Mouse (Mus musculus) mouse embryonic stem cell (cell line): ENCODE results near the gene Spdye4a.

Experiments
- in situ Hi-C, 2 experiments: fragments of 300-500 bp; cut with MboI; formaldehyde crosslinking; loops; 1 replicate in 1 of 2; 3 replicates in 1 of 2; pipeline ENCODE4 v1.14.3; 2019 to 2020; ENCODE audit warnings: low sequenced_read_pairs in 2 of 2, low pct_unique_long_range_greater_than_20kb in 1 of 2, mixed read lengths in 1 of 2; ENCODE audit not compliant: unreplicated experiment in 1 of 2

Gene Spdye4a

GRCm38 (mm10) chr5:143252039-143252438, 25.3 kb upstream of the Spdye4a start:
- in situ Hi-C loops = no loop called here

GRCm38 (mm10) chr5:143244926-143245325, 18.2 kb upstream of the Spdye4a start:
- in situ Hi-C loops = no loop called here

DNA sequence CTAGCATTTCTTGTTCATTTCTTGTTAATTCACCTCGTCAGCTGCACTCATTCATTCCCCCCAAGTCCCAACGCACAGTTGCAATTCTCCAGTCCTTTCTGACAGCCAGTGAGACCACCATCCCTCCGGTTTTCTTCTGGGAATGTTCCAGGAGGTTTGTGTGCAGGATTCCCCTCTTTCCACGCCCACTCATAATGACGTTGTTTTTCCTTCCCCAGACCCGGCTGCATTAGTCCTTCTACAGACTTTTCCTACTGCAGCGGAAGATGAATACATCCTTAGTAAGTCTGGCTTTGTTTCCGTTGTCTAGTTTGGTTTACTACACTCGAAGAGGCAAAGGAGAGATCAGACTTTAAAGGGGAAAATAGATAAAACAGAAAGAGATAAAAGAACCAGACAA, 9.3 kb upstream of the Spdye4a start:
- in situ Hi-C loops = loop anchor here in 1 of 2 experiments (10.0 kb wide), 1 partner anchor 51 kb away; the partner anchor contains the start of genes Rbak and Spdye4b

GRCm38 (mm10) chr5:143235028-143235693, 8.5 kb upstream of the Spdye4a start, which contains the start of gene Zfp12:
Zfp12 (plus strand) TSS chr5:143235163.
- in situ Hi-C loops = loop anchor here in 1 of 2 experiments (10.0 kb wide), 1 partner anchor 50 kb away; the partner anchor contains the start of genes Rbak and Spdye4b

DNA sequence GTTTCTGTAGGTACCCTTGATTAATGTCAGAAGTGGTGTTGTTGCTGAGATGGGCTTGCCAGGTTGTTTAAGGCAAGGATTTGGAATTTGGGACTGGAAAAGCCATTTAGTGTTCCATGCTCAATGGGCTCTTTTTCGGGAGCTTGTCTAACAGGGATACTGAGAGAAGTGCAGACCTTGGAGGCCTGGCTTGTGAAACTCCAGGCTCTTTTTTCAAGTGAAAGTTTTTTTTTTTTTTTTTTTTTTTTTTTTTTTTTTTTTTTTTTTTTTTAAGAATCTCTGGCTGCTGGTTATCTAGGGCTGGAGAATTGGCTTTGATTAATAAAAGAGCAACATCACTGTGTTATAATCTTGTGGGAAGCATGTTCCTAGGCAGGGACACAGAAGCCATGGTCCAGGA, 4.4 kb downstream of the Spdye4a start:
- in situ Hi-C loops = no loop called here

GRCm38 (mm10) chr5:143220996-143221395, 5.7 kb downstream of the Spdye4a start:
- in situ Hi-C loops = no loop called here

DNA sequence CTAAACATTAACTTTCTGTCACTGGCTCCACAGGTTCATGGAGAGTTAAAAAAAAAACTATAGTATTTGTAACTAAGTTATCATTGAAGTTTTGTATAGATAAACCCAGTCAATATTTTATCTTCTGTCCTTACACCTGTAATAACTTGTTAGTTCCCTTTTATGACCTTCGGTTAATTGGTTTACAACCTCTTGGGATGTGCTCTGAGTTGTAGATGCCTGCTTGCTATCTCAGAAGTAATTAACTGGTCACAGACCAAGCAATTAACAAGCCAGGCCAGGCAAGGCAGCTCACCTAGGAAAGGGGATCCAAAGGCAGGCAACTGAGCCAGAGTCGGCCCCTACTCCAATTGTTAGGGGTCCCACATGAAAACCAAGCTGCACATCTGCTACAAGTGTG, 12.9 kb downstream of the Spdye4a start:
- in situ Hi-C loops = no loop called here

- in situ Hi-C loops = no loop called here
Measured at GRCm38 (mm10) chr5:143205015-143205414, 21.7 kb downstream of the Spdye4a start.

DNA sequence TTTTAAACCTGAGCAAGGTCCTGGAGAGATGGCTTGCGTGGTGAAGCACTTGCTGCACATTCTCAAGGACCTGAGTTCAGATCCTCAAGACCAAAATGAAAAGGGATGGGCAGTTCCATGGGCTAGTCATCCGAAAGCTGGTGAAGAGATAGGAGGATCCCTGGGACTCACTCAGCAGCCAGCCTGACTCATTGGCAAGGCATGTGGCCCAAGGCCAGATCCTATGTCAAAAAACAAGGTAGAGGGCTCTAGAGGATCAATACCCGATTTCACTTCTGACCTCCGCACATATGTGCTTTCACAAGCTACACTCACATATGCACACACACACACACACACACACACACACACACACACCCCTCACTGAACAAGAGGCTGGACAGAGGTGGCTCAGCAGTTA, 30.2 kb downstream of the Spdye4a start:
- in situ Hi-C loops = loop anchor here in 1 of 2 experiments (25.0 kb wide), 1 partner anchor 91 kb away; the partner anchor contains the start of gene Zfp853

GRCm38 (mm10) chr5:143195166-143195565, 31.5 kb downstream of the Spdye4a start:
- in situ Hi-C loops = loop anchor here in 1 of 2 experiments (25.0 kb wide), 1 partner anchor 92 kb away; the partner anchor contains the start of gene Zfp853

- in situ Hi-C loops = loop anchor here in 1 of 2 experiments (25.0 kb wide), 1 partner anchor 93 kb away; the partner anchor contains the start of gene Zfp853
Measured at GRCm38 (mm10) chr5:143194747-143195146, 31.9 kb downstream of the Spdye4a start.

GRCm38 (mm10) chr5:143192806-143193205, 33.9 kb downstream of the Spdye4a start:
- in situ Hi-C loops = loop anchor here in 1 of 2 experiments (25.0 kb wide), 1 partner anchor 94 kb away; the partner anchor contains the start of gene Zfp853

- in situ Hi-C loops = loop anchor here (10.0 to 25.0 kb wide), 2 partner anchors 47 to 99 kb away; partner anchors contain the start of genes Zfp12 (in 1 of the 2) and Zfp853 (in 1 of the 2)
Measured at GRCm38 (mm10) chr5:143188014-143188413, 38.7 kb downstream of the Spdye4a start.

- in situ Hi-C loops = loop anchor here (10.0 to 25.0 kb wide), 2 partner anchors 54 to 107 kb away; partner anchors contain the start of genes Zfp12 (in 1 of the 2) and Zfp853 (in 1 of the 2)
Measured at GRCm38 (mm10) chr5:143180255-143181076, 46.2 kb downstream of the Spdye4a start, which contains the start of the genes Rbak and Spdye4b. Rbak (minus strand) TSS chr5:143180775. Spdye4b (plus strand) TSS chr5:143181017.

DNA sequence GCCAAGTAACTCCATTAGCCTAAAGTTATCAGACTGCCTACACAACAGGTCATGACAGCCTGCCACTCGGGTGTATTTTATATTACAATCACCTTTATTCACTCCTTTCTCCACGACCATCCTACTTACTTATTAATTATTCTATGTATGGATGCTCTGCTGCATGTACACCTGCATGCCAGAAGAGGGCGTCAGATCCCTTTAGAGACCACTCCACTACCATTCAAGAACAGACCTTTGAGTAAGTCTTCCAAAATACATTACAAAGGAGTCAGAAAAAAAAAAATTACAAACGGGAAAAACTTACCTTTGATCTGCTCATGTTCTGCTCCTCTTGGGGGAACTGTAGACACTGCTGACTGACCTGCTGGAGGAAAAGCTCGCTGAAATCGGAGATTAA, 47.5 kb downstream of the Spdye4a start:
- in situ Hi-C loops = loop anchor here in 1 of 2 experiments (25.0 kb wide), 1 partner anchor 108 kb away; the partner anchor contains the start of gene Zfp853

DNA sequence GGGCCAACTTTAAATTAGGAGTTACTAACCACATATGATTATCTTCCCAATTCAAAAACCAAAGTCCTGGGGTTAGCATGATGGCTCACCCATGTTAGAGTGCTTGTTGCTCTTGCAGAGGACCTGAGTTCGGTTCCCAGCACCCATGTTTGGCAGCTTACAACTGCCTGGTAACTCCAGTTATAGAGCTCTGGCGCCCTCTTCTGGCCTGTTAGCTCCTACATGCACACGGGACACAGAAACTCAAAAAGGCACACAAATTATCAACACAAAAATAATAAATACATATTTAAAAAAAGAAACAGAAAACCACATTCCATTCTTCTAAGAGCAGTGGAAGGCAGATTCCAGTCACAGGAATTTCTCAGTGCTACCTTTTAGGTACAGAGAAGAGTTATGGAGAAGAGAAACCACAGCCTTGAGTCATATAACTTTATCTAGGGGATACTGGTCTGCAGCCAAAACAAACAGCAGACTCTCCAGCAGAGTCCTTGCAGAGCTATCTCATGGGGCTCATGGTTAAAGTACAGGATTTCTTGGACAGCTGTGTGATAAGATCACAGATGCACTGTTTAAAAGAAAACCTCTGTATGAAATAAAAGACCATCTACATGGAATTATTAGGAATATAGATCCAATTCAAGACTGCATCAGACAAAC, 49.0 kb downstream of the Spdye4a start:
- in situ Hi-C loops = loop anchor here in 1 of 2 experiments (25.0 kb wide), 1 partner anchor 110 kb away; the partner anchor contains the start of gene Zfp853

- in situ Hi-C loops = loop anchor here in 1 of 2 experiments (25.0 kb wide), 1 partner anchor 111 kb away; the partner anchor contains the start of gene Zfp853
Measured at GRCm38 (mm10) chr5:143175970-143176369, 50.7 kb downstream of the Spdye4a start.
